Mouse (Mus musculus) heart, embryonic 16.5 days (tissue): ENCODE results near the gene Zmynd8. TPM values are rescaled to one million over a fixed set of nuclear protein-coding genes. Genes with fewer than 3 reads are reported as not detected.

ENCODE experiments used
- ATAC-seq: fragments of 200-750 bp; cut with Nextera tagmentation; replicated peaks from 2 replicates; pipeline ENCODE4 v1.8.0; 2017; ENCODE audit warnings: moderate number of reproducible peaks; ENCODE audit not compliant: insufficient read depth, low FRiP score; ENCODE audit errors: extremely low read depth
- H3K27ac ChIP-seq: fragments of 300-500 bp; sonication (generic); 2 replicates; pipeline ENCODE4 v1.5.1; 2014; ENCODE audit warnings: mild to moderate bottlenecking, low read length, control low read depth, moderate library complexity
- H3K27me3 ChIP-seq: fragments of 300-500 bp; sonication (generic); 2 replicates; pipeline ENCODE4 v1.6.1; 2014; ENCODE audit warnings: low read length, mixed read lengths; ENCODE audit not compliant: control insufficient read depth, insufficient read depth
- H3K36me3 ChIP-seq: fragments of 300-500 bp; sonication (generic); 2 replicates; pipeline ENCODE4 v1.6.1; 2014; ENCODE audit not compliant: control insufficient read depth, insufficient read depth
- H3K4me1 ChIP-seq: fragments of 300-500 bp; sonication (generic); 2 replicates; pipeline ENCODE4 v1.6.1; 2014; ENCODE audit warnings: low read length, mixed read lengths; ENCODE audit not compliant: control insufficient read depth, insufficient read depth
- H3K4me2 ChIP-seq: fragments of 300-500 bp; sonication (generic); 2 replicates; pipeline ENCODE4 v1.6.1; 2014; ENCODE audit warnings: low read depth, mild to moderate bottlenecking, control low read depth, low read length
- H3K4me3 ChIP-seq: fragments of 300-500 bp; sonication (generic); 2 replicates; pipeline ENCODE4 v1.5.1; 2014; ENCODE audit warnings: mild to moderate bottlenecking, control low read depth, low read length
- H3K9ac ChIP-seq: fragments of 300-500 bp; sonication (generic); 2 replicates; pipeline ENCODE4 v1.6.1; 2014; ENCODE audit warnings: low read length, control low read depth
- H3K9me3 ChIP-seq: fragments of 300-500 bp; sonication (generic); replicated peaks from 2 replicates; pipeline ENCODE4 v1.6.1; 2016; ENCODE audit warnings: low read length; ENCODE audit not compliant: control insufficient read depth
- WGBS: fragments of 180-500 bp; shearing (Covaris S2); extraction: QIAGEN DNeasy Blood & Tissue Kit; methylation state at CpG from one replicate; pipeline ENCODE4 v1.1.7; 2014; 5-methylcytosine and 5-hydroxymethylcytosine counted together
- polyA plus RNA-seq: library from polyadenylated mRNA; unstranded; fragments of >200 nt; fragmentation: Nextera tagmentation; extraction: Ambion mirVana; gene quantifications from 2 replicates; pipeline ENCODE4 v1.2.1, GENCODE M21; 2015

Zmynd8 gene
- polyA plus RNA-seq, 1 experiment from 2014 or later: 36.0 TPM

- Histone ChIP-seq H3K4me2 (no peak overlapping the region), H3K27me3 (no peaks in the 10 kb centered on the region), H3K4me1 (peaks cover 7% of the 10 kb centered on the region), H3K9me3 (peaks cover 7% of the 10 kb centered on the region; the same call in 1 of the 2 replicates), H3K36me3 (no peaks in the 10 kb centered on the region), H3K27ac (no peak overlapping the region), H3K9ac (no peak overlapping the region), H3K4me3 (no peak overlapping the region)
- WGBS: 24% methylated on average over 3 of the region's 3 CpGs
- ATAC-seq: no peak
Measured at GRCm38 (mm10) chr2:165925144-165925543, 26.3 kb upstream of the Zmynd8 start.

GRCm38 (mm10) chr2:165924695-165925094 is 25.9 kb upstream of the Zmynd8 start:
- Histone ChIP-seq H3K27me3 (no peaks in the 10 kb centered on the region), H3K9me3 (peaks cover 7% of the 10 kb centered on the region; the same call in 1 of the 2 replicates), H3K4me3 (no peak overlapping the region), H3K27ac (no peak overlapping the region), H3K4me1 (peaks cover 7% of the 10 kb centered on the region), H3K36me3 (no peaks in the 10 kb centered on the region), H3K4me2 (no peak overlapping the region), H3K9ac (no peak overlapping the region)
- 15% methylated on average over 2 of the region's 2 CpGs for WGBS
- no peak for ATAC-seq

- no peaks in the 10 kb centered on the region for H3K27me3 ChIP-seq
- 85% methylated on average over 8 of the region's 8 CpGs for WGBS
Measured at GRCm38 (mm10) chr2:165923715-165924114, 24.9 kb upstream of the Zmynd8 start.

GRCm38 (mm10) chr2:165922994-165923393 is 24.2 kb upstream of the Zmynd8 start:
- Histone ChIP-seq H3K9me3 (peaks cover 4% of the 10 kb centered on the region; the same call in 1 of the 2 replicates), H3K4me1 (peaks cover 7% of the 10 kb centered on the region), H3K9ac (no peak overlapping the region), H3K4me2 (no peak overlapping the region), H3K27ac (no peak overlapping the region; the same call in 1 of the 2 replicates), H3K36me3 (no peaks in the 10 kb centered on the region), H3K27me3 (no peaks in the 10 kb centered on the region), H3K4me3 (no peak overlapping the region)
- ATAC-seq: no peak
- 81% methylated on average over 3 of the region's 3 CpGs for WGBS

More at GRCm38 (mm10) chr2:165923715-165924114, 24.9 kb upstream of the Zmynd8 start:
- peaks cover 7% of the 10 kb centered on the region for H3K4me1 ChIP-seq
- no peak overlapping the region for H3K9ac ChIP-seq
- H3K9me3 ChIP-seq: peaks cover 7% of the 10 kb centered on the region; the same call in 1 of the 2 replicates
- ATAC-seq: no peak
- H3K36me3 ChIP-seq: no peaks in the 10 kb centered on the region
- no peak overlapping the region for H3K27ac ChIP-seq
- no peak overlapping the region for H3K4me2 ChIP-seq
- no peak overlapping the region for H3K4me3 ChIP-seq

- peak; percentile 38; the same call in 1 of the 2 replicates for ATAC-seq
- Histone ChIP-seq H3K27me3 (no peaks in the 10 kb centered on the region), H3K27ac (no peak overlapping the region), H3K9ac (no peak overlapping the region), H3K9me3 (no peaks in the 10 kb centered on the region), H3K4me1 (peaks cover 7% of the 10 kb centered on the region), H3K4me3 (no peak overlapping the region), H3K36me3 (no peaks in the 10 kb centered on the region), H3K4me2 (no peak overlapping the region)
- 59% methylated on average over 13 of the region's 13 CpGs for WGBS
Measured at GRCm38 (mm10) chr2:165922047-165922728, 23.4 kb upstream of the Zmynd8 start.

GRCm38 (mm10) chr2:165914298-165914697 is 15.5 kb upstream of the Zmynd8 start:
- peak overlapping the region; percentile 50 for H3K4me2 ChIP-seq

GRCm38 (mm10) chr2:165913073-165913472 is 14.3 kb upstream of the Zmynd8 start:
- H3K36me3 ChIP-seq: no peaks in the 10 kb centered on the region
- no peak for ATAC-seq
- H3K9ac ChIP-seq: no peak overlapping the region
- H3K4me3 ChIP-seq: no peak overlapping the region
- WGBS: 77% methylated on average over 7 of the region's 7 CpGs
- H3K9me3 ChIP-seq: no peaks in the 10 kb centered on the region
- no peaks in the 10 kb centered on the region for H3K27me3 ChIP-seq
- no peak overlapping the region for H3K4me2 ChIP-seq
- H3K27ac ChIP-seq: no peak overlapping the region
- H3K4me1 ChIP-seq: peaks cover 10% of the 10 kb centered on the region

More at GRCm38 (mm10) chr2:165914298-165914697, 15.5 kb upstream of the Zmynd8 start:
- peak overlapping the region; percentile 86 for H3K27ac ChIP-seq
- no peaks in the 10 kb centered on the region for H3K36me3 ChIP-seq
- H3K27me3 ChIP-seq: no peaks in the 10 kb centered on the region
- H3K9me3 ChIP-seq: no peaks in the 10 kb centered on the region
- 7% methylated on average over 11 of the region's 11 CpGs for WGBS
- ATAC-seq: peak; percentile 95
- H3K4me1 ChIP-seq: peaks cover 10% of the 10 kb centered on the region
- no peak overlapping the region for H3K4me3 ChIP-seq
- peak overlapping the region; percentile 28; the same call in 1 of the 2 replicates for H3K9ac ChIP-seq

GRCm38 (mm10) chr2:165909731-165910130 is 10.9 kb upstream of the Zmynd8 start:
- H3K4me1 ChIP-seq: peaks cover 15% of the 10 kb centered on the region
- no peaks in the 10 kb centered on the region for H3K9me3 ChIP-seq
- no peaks in the 10 kb centered on the region for H3K27me3 ChIP-seq
- no peak overlapping the region for H3K4me3 ChIP-seq
- no peak overlapping the region for H3K4me2 ChIP-seq
- no peak overlapping the region for H3K27ac ChIP-seq
- H3K36me3 ChIP-seq: no peaks in the 10 kb centered on the region
- ATAC-seq: no peak
- no peak overlapping the region for H3K9ac ChIP-seq

GRCm38 (mm10) chr2:165907199-165907598 is 8.4 kb upstream of the Zmynd8 start:
- Histone ChIP-seq H3K36me3 (no peaks in the 10 kb centered on the region), H3K9ac (no peak overlapping the region), H3K27me3 (no peaks in the 10 kb centered on the region), H3K9me3 (no peaks in the 10 kb centered on the region), H3K27ac (no peak overlapping the region), H3K4me2 (no peak overlapping the region), H3K4me1 (peaks cover 8% of the 10 kb centered on the region), H3K4me3 (no peak overlapping the region)
- ATAC-seq: no peak
- WGBS: 61% methylated on average over 8 of the region's 8 CpGs
